Mouse (Mus musculus): ENCODE measurements at regions not wholly inside any gene's neighbourhood (a gene's known extent, or its start where the extent isn't known, plus 50 kb on each side); places are given as distances from the start of the nearest gene placed in this dataset.

DNA sequence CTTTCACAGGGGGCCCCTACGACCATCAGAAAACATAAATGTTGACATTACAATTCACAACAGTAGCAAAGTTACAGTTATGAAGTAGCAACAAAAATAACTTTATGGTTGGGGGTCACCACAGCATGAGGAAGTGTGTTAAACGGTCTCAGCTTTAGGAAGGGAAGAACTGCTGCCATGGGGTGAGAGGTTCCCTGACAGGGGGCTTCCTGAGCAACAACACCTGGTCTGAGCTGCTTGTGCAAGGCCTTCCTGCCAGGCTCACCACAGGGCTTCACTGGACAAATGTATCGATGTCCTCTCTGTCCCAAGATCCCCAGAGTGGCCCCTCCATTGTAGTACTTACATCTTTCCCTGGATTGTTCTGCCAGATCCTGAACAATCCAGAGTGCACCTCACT, 70.7 kb upstream of the Kcng1 start:
- TF ChIP-seq POLR2A (IDR thresholded peaks at IDR 0.05; ENCODE audit: extremely low read depth, insufficient read depth, low read length) (no peak), CTCF (IDR thresholded peaks at IDR 0.05; ENCODE audit: extremely low read depth, insufficient read depth, low read length) (no peak)
